Mouse (Mus musculus) left cerebral cortex, postnatal 14 days (tissue): ENCODE data around the gene Qrfpr. TPM values are rescaled to one million over a fixed set of nuclear protein-coding genes. Genes with fewer than 3 reads are reported as not detected.

Source experiments
- DNase-seq, 2 experiments: peaks; one replicate each; pipeline ENCODE4 v3.0.0; 2021 to 2022; ENCODE audit warnings: low spot score in 2 of 2, mixed read lengths in 1 of 2
- intact Hi-C: fragments of 180-260 bp; cut with DNase I; formaldehyde crosslinking; loops from one replicate; pipeline ENCODE4 v1.15.1; 2025
- long read RNA-seq, 2 experiments: library from polyadenylated mRNA; stranded (forward); transcript quantifications; one replicate each; pipeline ENCODE4 v2.0.0; 2021
- total RNA-seq, 2 experiments: library from RNA; stranded (reverse); gene quantifications; 2 replicates each; pipeline ENCODE4 v1.2.3; 2021

The Qrfpr gene
- total RNA-seq = 1 to 10 TPM; 5.3 to 5.4 TPM
- long read RNA-seq, experiment 1, transcript Qrfpr-201 (6 exons, 1,839 nt) = major isoform, 6 of 9 reads
- long read RNA-seq, experiment 1, partial matches to known transcripts = 0 of 9 reads
- long read RNA-seq, experiment 1, other reads (novel, unspliced or antisense) = 3 of 9 reads
- long read RNA-seq, experiment 2, transcript Qrfpr-201 (6 exons, 1,839 nt) = major isoform, 11 of 11 reads
- long read RNA-seq, experiment 2, partial matches to known transcripts = 0 of 11 reads
- long read RNA-seq, experiment 2, other reads (novel, unspliced or antisense) = 0 of 11 reads

GRCm38 (mm10) chr3:36221743-36222682, at the start of gene Qrfpr:
Gene Qrfpr (minus strand): TSS chr3:36222313.
- intact Hi-C loops = no loop called here
- DNase-seq = peak; percentile 15 to 59

- intact Hi-C loops = no loop called here
- DNase-seq = no peak
Observed at GRCm38 (mm10) chr3:36263873-36264272, 41.8 kb upstream of the Qrfpr start.

GRCm38 (mm10) chr3:36263265-36263664, 41.2 kb upstream of the Qrfpr start:
- no peak for DNase-seq
- intact Hi-C loops = no loop called here

- intact Hi-C loops = no loop called here
- peak in 1 of 2 experiments; percentile 2 for DNase-seq
Observed at GRCm38 (mm10) chr3:36250585-36250984, 28.5 kb upstream of the Qrfpr start.

GRCm38 (mm10) chr3:36248446-36248845, 26.3 kb upstream of the Qrfpr start:
- intact Hi-C loops = no loop called here
- no peak for DNase-seq

GRCm38 (mm10) chr3:36229941-36230340, 7.8 kb upstream of the Qrfpr start:
- no peak for DNase-seq
- intact Hi-C loops = no loop called here

GRCm38 (mm10) chr3:36227246-36227645, 5.1 kb upstream of the Qrfpr start:
- intact Hi-C loops = no loop called here
- no peak for DNase-seq

- no peak for DNase-seq
- intact Hi-C loops = no loop called here
Observed at GRCm38 (mm10) chr3:36223361-36223760, 1.2 kb upstream of the Qrfpr start.

GRCm38 (mm10) chr3:36212758-36213157, 9.4 kb downstream of the Qrfpr start:
- intact Hi-C loops = loop anchor here (5.0 kb wide), 1 partner anchor 285 kb away; no protein-coding TSS in a partner anchor
- no peak for DNase-seq

GRCm38 (mm10) chr3:36210939-36211338, 11.2 kb downstream of the Qrfpr start:
- intact Hi-C loops = loop anchor here (5.0 kb wide), 1 partner anchor 286 kb away; no protein-coding TSS in a partner anchor
- DNase-seq = no peak

GRCm38 (mm10) chr3:36209776-36210555, 12.1 kb downstream of the Qrfpr start:
- intact Hi-C loops = loop anchor here (2.0 to 5.0 kb wide), 2 partner anchors 233 to 287 kb away; no protein-coding TSS in a partner anchor
- DNase-seq = peak; percentile 69 to 72

GRCm38 (mm10) chr3:36207520-36208264, 14.4 kb downstream of the Qrfpr start:
- intact Hi-C loops = loop anchor here (2.0 kb wide), 1 partner anchor 235 kb away; no protein-coding TSS in a partner anchor
- no peak for DNase-seq

GRCm38 (mm10) chr3:36202932-36203331, 19.2 kb downstream of the Qrfpr start:
- peak; percentile 53 to 74 for DNase-seq
- intact Hi-C loops = no loop called here

GRCm38 (mm10) chr3:36201098-36201497, 21.0 kb downstream of the Qrfpr start:
- intact Hi-C loops = no loop called here
- no peak for DNase-seq

GRCm38 (mm10) chr3:36189243-36189642, 32.9 kb downstream of the Qrfpr start:
- intact Hi-C loops = no loop called here
- no peak for DNase-seq

- no peak for DNase-seq
- intact Hi-C loops = no loop called here
Observed at GRCm38 (mm10) chr3:36186510-36186909, 35.6 kb downstream of the Qrfpr start.

- peak; percentile 55 to 79 for DNase-seq
- intact Hi-C loops = loop anchor here (2.0 kb wide), 1 partner anchor 315 kb away; no protein-coding TSS in a partner anchor
Observed at GRCm38 (mm10) chr3:36181519-36181918, 40.6 kb downstream of the Qrfpr start.

- intact Hi-C loops = no loop called here
- no peak for DNase-seq
Observed at GRCm38 (mm10) chr3:36173761-36174160, 48.4 kb downstream of the Qrfpr start.

GRCm38 (mm10) chr3:36171348-36171747, 50.8 kb downstream of the Qrfpr start:
- no peak for DNase-seq
- intact Hi-C loops = no loop called here
